Mouse (Mus musculus) layer of hippocampus, postnatal 25 days (tissue): Measurements from ENCODE around the gene Ppp3r2. TPM values are rescaled to one million over a fixed set of nuclear protein-coding genes. Genes with fewer than 3 reads are reported as not detected.

Source experiments
- total RNA-seq, 2 experiments: library from RNA; stranded (reverse); gene quantifications; 2 replicates each; pipeline ENCODE4 v1.2.3; 2021

The Ppp3r2 gene
- total RNA-seq, 2 experiments from 2014 or later: 0.32 to 1.1 TPM

Other genes with a start within 250 kb of the Ppp3r2 start
- under 1 TPM; 0.20 to 0.52 TPM for gene Acnat1, start 208.1 kb downstream of the Ppp3r2 start, total RNA-seq
- under 1 TPM in 1 of 2 experiments, not detected in 1; 0.19 TPM for gene Baat, start 175.5 kb downstream of the Ppp3r2 start, total RNA-seq
- 10 to 100 TPM; 31.4 to 33.8 TPM for gene Mrpl50, start 160.9 kb downstream of the Ppp3r2 start, total RNA-seq
- 10 to 100 TPM; 23.1 to 28.3 TPM for gene Zfp189, start 160.8 kb downstream of the Ppp3r2 start, total RNA-seq
- 1 to 10 TPM; 1.3 to 1.9 TPM for gene Aldob, start 132.5 kb downstream of the Ppp3r2 start, total RNA-seq
- gene Tmem246, start 84.1 kb downstream of the Ppp3r2 start, total RNA-seq: 10 to 100 TPM; 66.0 to 75.9 TPM
- gene Rnf20, start 50.0 kb downstream of the Ppp3r2 start, total RNA-seq: 10 to 100 TPM; 60.5 to 73.3 TPM
- 10 to 100 TPM; 35.0 to 37.1 TPM for gene Grin3a, start 163.7 kb upstream of the Ppp3r2 start, total RNA-seq